Mouse (Mus musculus): ENCODE measurements around the gene Icam4.
A peak's percentile ranks its signal among the peaks of the same experiment; 100 is the strongest.
"Not testable (repeated sequence)": the region's sequence is repeated elsewhere in the genome, so short reads cannot be mapped to it uniquely, and the experiment has no call there.

Icam4 gene

DNA sequence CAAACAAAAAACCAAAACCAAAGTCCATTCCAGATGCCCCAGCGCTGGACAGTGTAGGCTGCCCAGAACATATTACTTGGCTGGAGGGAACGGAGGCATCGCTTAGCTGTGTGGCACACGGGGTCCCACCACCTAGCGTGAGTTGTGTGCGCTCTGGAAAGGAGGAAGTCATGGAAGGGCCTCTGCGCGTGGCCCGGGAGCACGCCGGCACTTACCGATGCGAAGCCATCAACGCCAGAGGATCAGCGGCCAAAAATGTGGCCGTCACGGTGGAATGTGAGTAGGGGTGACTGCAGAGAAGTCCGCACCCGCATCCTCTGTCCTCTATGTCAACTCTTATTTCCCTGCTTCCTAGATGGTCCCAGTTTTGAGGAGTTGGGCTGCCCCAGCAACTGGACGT lies 7.0 kb downstream of the Icam4 start:
- no peak for DNase-seq

DNA sequence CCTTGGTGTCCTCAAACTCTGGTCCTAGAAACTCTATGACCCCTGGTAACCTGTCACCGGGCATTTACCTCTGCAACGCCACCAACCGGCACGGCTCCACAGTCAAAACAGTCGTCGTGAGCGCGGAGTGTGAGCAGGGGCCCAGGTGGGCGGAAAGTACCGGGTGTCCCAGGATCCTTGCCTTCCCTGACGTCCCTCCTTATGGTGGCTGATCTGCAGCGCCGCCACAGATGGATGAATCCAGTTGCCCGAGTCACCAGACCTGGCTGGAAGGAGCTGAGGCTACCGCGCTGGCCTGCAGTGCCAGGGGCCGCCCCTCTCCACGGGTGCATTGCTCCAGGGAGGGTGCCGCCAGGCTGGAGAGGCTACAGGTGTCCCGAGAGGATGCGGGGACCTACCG lies 7.5 kb downstream of the Icam4 start:
- no peak for DNase-seq

DNA sequence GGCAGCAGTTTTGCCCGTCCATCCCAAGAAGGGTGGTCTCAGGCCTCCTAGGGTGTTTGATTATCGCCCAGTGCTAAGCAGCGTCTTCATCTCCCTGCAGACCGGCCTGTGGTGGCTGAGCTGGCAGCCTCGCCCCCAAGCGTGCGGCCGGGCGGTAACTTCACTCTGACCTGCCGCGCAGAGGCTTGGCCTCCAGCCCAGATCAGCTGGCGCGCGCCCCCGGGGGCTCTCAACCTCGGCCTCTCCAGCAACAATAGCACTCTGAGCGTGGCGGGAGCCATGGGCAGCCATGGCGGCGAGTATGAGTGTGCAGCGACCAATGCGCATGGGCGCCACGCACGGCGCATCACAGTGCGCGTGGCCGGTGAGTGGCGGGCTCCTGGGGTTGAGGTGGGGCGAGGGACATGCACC lies 8.3 kb downstream of the Icam4 start:
- DNase-seq = peak; percentile 73 to 84

DNA sequence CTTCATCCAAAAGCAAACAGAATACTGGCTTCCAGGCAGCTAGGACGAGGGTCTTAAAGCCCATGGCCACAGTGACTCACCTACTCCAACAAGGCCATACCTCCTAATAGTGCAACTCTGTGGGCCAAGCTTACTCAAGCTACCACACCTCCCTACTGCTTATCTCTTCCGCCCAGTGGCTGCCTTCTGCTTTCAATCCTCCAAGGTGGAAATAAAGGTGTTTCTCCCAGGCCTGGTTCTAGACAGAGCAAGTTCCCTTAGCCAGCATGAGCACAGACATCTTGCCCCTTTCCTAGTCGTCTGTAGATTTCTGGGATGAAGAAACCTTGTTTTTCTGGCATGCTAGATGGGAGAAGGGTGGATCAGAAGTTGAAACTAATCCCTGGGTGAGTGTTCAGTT lies 10.6 kb downstream of the Icam4 start:
- DNase-seq = no peak

DNA sequence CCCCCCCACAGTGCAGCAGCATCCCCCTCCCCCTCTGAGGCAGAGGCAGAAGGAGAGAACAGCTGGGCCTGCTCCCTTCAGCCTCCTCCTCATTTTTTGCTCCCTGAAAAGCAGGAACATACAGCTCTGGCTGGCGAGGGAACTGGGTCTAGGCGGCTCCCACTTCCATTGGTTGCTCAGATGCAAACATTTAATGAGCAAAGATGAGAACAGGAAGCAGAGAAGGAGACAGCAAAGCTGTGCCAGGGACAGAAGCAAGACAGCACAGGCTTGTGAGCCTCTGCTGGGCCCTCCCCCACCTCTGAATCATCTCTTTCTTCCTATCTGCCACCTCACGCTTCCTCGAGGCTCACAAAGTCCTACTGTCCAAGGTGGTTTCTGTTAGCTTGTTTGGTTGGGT lies 12.1 kb downstream of the Icam4 start:
- no peak for DNase-seq

DNA sequence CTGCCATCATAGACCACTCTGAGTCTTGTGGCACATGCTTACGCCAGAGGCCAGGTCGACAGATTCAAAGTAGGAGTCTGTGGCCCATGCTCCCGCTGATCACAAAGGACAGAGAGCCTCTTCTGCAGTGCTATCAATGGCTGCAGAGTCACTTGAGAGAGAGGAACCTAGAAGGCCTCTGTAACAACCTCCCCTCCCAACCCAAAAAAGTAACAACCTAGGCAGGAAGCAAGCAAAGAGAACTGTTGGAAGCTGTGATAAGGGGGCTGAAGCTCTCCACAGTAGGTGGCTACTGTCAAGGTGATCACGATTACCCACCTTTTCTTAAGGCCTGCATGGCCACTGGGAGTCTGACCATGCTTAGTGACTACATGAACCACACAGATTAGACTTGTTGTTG lies 14.4 kb downstream of the Icam4 start:
- no peak for DNase-seq

DNA sequence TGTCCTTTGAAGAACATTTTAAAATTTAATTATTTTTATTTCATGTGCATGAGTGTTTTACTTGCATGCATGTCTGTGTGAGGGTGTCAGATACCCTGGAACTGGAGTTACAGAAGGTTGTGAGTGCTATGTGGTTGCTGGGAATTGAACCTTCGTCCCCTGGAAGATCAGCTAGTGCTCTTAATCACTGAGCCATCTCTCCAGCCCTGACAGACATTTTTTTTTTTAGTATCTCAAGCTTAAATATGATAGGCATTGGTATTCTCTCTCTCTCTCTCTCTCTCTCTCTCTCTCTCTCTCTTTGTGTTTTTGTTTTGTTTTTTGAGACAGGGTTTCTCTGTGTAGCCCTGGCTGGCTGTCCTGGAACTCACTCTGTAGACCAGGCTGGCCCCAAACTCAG lies 15.6 kb downstream of the Icam4 start:
- not testable (repeated sequence) for DNase-seq

DNA sequence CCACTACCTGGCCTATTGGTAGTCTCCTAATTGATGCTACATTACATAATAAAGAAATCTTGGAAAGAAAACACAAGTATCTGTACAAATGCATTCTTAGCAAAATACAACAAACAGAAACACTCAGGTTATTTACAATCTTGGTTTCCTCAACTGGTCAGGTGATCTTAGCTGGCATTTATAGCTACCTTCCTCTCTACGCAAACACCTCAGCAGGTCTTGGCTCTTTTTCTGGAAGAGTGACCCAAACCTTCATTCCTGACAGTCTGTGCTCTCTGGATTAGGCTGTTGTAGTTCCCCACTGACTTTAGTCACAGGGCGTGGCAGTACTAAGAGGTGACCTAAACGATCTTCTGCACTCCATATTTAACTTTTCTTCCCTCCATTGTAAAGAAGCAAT lies 16.1 kb downstream of the Icam4 start:
- DNase-seq = no peak

DNA sequence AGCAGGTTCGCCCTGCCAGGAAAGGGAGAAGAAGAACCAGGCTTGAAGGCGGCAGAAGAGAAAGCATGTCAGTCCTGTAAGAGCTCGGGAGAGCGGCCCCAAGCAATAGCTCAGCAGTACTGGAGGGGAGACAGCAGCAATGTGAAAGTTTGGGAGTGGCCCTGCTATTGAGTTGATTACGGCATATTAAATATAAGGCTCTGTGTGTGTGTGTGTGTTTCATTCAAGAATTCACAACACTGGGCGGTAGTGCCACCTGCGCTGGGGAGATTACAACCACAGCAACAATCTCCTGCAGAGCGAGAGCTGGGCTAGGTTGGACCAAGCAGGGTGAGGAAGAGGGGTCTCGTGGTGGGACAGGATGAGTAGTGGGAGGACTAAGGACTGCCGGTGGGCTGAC lies 22.4 kb downstream of the Icam4 start:
- DNase-seq = no peak

DNA sequence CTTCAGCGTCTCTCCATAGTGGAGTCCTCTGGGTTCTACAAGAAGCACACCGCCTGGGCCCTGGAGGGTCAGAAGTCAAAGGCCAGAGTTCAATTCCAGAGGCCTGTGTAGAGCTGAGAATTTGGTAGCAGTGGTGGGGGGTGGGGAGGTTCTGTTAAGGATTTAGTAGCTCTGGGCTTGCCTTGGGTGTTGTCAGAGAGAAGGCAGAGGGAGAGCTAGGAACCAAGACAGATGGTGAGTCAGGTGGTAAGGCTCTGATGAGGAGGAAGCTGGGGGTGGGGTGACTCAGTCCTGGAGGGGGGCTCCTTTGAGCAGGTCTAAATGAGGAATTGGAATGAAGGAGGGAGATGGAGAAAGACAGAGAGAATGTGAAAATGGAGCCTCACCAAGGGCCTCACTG lies 33.8 kb downstream of the Icam4 start:
- DNase-seq = no peak

DNA sequence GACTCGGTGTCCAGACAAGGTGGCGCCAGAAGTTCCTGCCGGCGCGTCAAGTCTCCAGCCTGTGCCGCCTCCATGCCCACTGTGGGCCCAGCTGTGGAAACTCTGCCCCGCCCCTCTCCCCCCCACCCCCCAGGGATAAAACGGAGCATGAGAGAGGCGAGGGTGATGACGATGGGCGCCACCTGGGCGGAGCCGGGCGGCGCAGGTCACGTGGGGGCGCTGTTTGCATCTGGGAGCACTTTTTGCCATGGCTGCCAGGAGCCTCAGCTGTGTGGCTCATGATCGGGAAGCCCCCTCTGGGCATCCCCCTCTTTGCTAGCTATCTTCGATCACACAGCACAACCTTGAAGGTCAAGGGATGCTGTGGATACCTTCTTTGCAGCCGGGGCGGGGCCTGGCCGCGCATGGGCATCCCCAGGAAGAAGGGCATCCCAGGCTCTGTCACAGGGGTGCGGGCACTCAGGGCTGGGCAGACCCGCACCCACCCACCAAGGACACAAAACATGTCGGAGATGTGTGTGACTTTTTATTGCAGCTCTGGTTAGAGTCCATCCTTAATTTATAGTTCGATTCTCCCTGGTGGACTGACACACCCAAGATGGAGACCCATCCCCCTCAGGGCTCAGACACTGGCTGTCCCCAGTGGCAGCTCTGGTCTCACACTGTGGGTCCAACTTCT lies 38.0 kb downstream of the Icam4 start, which contains the start of gene Zglp1:
TSS of gene Zglp1 (minus strand) at position 88 of the 679 bp plus-strand sequence.
- DNase-seq = no peak

DNA sequence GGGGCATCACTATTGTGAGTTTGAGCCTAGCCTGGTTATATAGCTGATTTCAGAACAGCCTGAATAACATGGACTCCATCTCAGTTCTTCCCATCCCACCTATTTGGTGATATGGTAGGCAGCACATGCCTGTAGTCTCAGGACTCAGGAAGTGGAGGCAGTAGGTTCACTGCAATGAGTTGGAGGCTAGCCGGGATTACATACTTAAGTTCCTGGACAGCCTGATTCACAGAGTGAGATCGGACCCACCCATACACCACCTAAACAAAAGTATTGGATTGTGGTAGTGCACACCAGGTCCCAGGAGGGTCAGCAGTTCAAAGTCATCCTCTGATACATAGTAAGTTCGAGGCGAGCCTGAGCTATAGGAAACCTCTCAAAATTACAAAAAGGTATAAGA lies 43.5 kb downstream of the Icam4 start:
- no peak for DNase-seq

DNA sequence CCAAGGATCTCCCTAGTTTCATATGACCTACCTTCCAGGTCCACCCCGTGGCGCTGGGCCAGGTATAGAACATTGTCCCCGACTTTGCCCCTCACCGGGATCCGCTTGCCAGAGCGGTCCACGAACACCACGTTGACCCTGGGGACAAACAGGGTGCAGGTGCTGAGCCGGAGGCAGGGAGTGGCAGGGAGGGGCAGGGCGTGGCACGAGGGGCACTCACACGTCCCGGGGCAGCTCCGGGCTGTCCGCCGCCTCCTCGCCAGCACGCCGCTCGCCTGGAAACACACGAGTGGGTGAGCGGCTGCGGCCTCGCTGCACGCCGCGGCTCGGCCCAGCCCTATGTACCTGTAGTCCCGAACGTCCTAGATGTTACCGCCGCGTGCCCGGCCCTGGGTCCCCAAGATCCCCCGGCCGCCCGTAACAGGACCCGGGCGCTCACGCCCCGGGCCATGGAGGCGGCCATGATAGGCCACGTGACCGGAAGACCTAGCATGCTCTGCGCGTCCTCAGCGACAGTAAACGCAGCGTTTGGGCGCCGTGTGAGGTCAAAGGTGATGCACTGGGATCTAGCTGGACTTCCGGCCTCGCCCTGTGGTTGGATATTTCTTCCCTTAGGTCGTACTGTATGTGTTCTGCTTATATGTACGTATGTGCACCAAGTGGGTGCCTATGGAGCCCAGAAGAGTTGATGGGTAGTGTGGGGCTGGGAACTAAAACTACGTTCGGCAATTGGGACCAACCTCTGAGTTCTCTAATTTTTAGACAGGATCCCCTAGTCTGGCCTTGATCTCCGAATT lies 44.1 kb downstream of the Icam4 start, which contains the start of the genes Gm49373 and Fdx1l:
TSS of gene Gm49373 (minus strand) at position 53 of the 797 bp plus-strand sequence.
TSS of gene Fdx1l (minus strand) at position 571 of the 797 bp plus-strand sequence.
- DNase-seq = peak; percentile 91 to 93

DNA sequence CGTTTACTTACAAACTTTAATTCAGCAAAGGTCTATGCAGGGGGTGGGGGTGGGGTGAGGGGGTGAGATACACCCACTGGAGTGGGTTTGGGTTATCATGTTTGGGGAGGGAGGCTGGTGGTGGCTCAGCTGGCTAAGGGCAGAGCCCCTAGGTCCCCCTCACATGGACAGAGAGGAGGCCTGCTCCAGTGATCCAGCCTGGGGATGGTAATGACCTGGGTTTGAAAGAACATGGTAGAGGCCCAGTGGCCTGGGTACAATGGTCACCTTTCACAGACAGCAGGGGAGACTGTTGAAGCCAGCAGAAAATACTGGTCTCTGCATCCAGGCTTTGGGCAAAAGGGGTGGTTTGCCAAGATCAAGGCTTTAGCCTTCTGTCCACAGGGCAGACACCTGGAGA lies 45.0 kb downstream of the Icam4 start:
- DNase-seq = no peak

DNA sequence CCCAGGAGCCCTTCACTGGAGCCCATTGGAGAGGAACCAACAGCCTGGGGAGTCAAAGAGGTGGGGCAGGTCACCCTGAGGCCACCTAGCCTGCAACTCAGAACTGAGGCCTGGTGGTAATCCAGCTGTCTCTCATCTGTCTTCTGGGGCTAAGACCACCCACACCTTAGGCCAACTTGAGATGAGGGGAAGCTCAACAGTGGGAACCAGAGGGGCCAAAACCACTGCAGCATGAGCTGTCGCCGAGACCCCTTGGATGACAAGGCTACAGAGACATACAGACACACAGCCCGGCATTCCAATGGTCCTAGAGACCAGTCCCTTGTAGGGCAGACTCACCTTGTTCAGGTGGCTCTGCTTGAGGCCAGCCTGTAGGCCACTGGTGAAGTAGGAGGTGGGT lies 46.5 kb downstream of the Icam4 start:
- no peak for DNase-seq
